Mouse (Mus musculus) thymus, postnatal 0 days (tissue): ENCODE measurements around the gene Zfp970. TPM values are rescaled to one million over a fixed set of nuclear protein-coding genes. Genes with fewer than 3 reads are reported as not detected.
"Not testable (repeated sequence)": the region's sequence is repeated elsewhere in the genome, so short reads cannot be mapped to it uniquely, and the experiment has no call there.

Source experiments
- DNase-seq: peaks from one replicate; pipeline ENCODE4 v3.0.0-alpha.2; 2015; ENCODE audit warnings: low spot score
- polyA plus RNA-seq: library from polyadenylated mRNA; unstranded; fragments of >200 nt; fragmentation: Nextera tagmentation; extraction: Ambion mirVana; gene quantifications from 2 replicates; pipeline ENCODE4 v1.2.1, GENCODE M21; 2015

Gene Zfp970
- 3.7 and 4.9 TPM in 2 replicates for polyA plus RNA-seq

GRCm38 (mm10) chr2:177464676-177465075 is at the start of gene Zfp970:
TSS of gene Zfp970 (plus strand) at chr2:177464733.
- peak; percentile 1 for DNase-seq

GRCm38 (mm10) chr2:177468222-177468621 is 3.7 kb downstream of the Zfp970 start:
- DNase-seq, result not testable (repeated sequence)

GRCm38 (mm10) chr2:177472261-177472660 is 7.7 kb downstream of the Zfp970 start:
- DNase-seq, result not testable (repeated sequence)

GRCm38 (mm10) chr2:177481971-177482370 is 17.4 kb downstream of the Zfp970 start:
- DNase-seq, result not testable (repeated sequence)

- DNase-seq, result not testable (repeated sequence)
Measured at GRCm38 (mm10) chr2:177483238-177483948, 18.9 kb downstream of the Zfp970 start.

- peak; percentile 29 for DNase-seq
Measured at GRCm38 (mm10) chr2:177498067-177498466, 33.5 kb downstream of the Zfp970 start, which contains the start of gene Gm14403. TSS of gene Gm14403 (plus strand) at chr2:177498215.

GRCm38 (mm10) chr2:177499182-177499581 is 34.6 kb downstream of the Zfp970 start:
- DNase-seq, result not testable (repeated sequence)

- DNase-seq, result not testable (repeated sequence)
Measured at GRCm38 (mm10) chr2:177505211-177505719, 40.7 kb downstream of the Zfp970 start.

- not testable (repeated sequence) for DNase-seq
Measured at GRCm38 (mm10) chr2:177511381-177511780, 46.8 kb downstream of the Zfp970 start.

GRCm38 (mm10) chr2:177511972-177512371 is 47.4 kb downstream of the Zfp970 start:
- not testable (repeated sequence) for DNase-seq

- DNase-seq, result not testable (repeated sequence)
Measured at GRCm38 (mm10) chr2:177513991-177514479, 49.5 kb downstream of the Zfp970 start.

- DNase-seq, result not testable (repeated sequence)
Measured at GRCm38 (mm10) chr2:177517746-177518145, 53.2 kb downstream of the Zfp970 start.

- not testable (repeated sequence) for DNase-seq
Measured at GRCm38 (mm10) chr2:177518354-177518753, 53.8 kb downstream of the Zfp970 start.

GRCm38 (mm10) chr2:177518960-177519359 is 54.4 kb downstream of the Zfp970 start:
- DNase-seq, result not testable (repeated sequence)

GRCm38 (mm10) chr2:177520035-177520434 is 55.5 kb downstream of the Zfp970 start:
- DNase-seq, result no peak

- DNase-seq, result no peak
Measured at GRCm38 (mm10) chr2:177523061-177523460, 58.5 kb downstream of the Zfp970 start.

GRCm38 (mm10) chr2:177523674-177524073 is 59.1 kb downstream of the Zfp970 start:
- DNase-seq, result not testable (repeated sequence)

GRCm38 (mm10) chr2:177524171-177524570 is 59.6 kb downstream of the Zfp970 start:
- not testable (repeated sequence) for DNase-seq
